Mouse (Mus musculus) neural tube, embryonic 12.5 days (tissue): ENCODE data around the gene Dnah11. TPM values are rescaled to one million over a fixed set of nuclear protein-coding genes. Genes with fewer than 3 reads are reported as not detected.

Source experiments
- ATAC-seq: fragments of 200-750 bp; cut with Nextera tagmentation; 2 replicates; pipeline ENCODE4 v1.8.0; 2017; ENCODE audit warnings: low read depth, mild to moderate bottlenecking, moderate TSS enrichment, moderate library complexity; ENCODE audit not compliant: low FRiP score
- H3K27ac ChIP-seq: fragments of 300-500 bp; sonication (generic); 2 replicates; pipeline ENCODE4 v1.5.1; 2016
- H3K27me3 ChIP-seq: fragments of 300-500 bp; sonication (generic); replicated peaks from 2 replicates; pipeline ENCODE4 v1.6.1; 2016; ENCODE audit warnings: mild to moderate bottlenecking
- H3K36me3 ChIP-seq: fragments of 300-500 bp; sonication (generic); 2 replicates; pipeline ENCODE4 v1.6.1; 2016; ENCODE audit warnings: mild to moderate bottlenecking
- H3K4me1 ChIP-seq: fragments of 300-500 bp; sonication (generic); 2 replicates; pipeline ENCODE4 v1.6.1; 2016
- H3K4me2 ChIP-seq: fragments of 300-500 bp; sonication (generic); replicated peaks from 2 replicates; pipeline ENCODE4 v1.6.1; 2016; ENCODE audit warnings: mild to moderate bottlenecking
- H3K4me3 ChIP-seq: fragments of 300-500 bp; sonication (generic); 2 replicates; pipeline ENCODE4 v1.5.1; 2016
- H3K9ac ChIP-seq: fragments of 300-500 bp; sonication (generic); 2 replicates; pipeline ENCODE4 v1.6.1; 2016; ENCODE audit warnings: mild to moderate bottlenecking
- H3K9me3 ChIP-seq: fragments of 300-500 bp; sonication (generic); 2 replicates; pipeline ENCODE4 v1.6.1; 2016; ENCODE audit warnings: mild to moderate bottlenecking
- WGBS: fragments of 180-500 bp; shearing (Covaris S2); methylation state at CpG from one replicate; pipeline ENCODE4 v1.1.7; 2016; 5-methylcytosine and 5-hydroxymethylcytosine counted together
- polyA plus RNA-seq: library from polyadenylated mRNA; unstranded; fragments of >200 nt; fragmentation: Nextera tagmentation; extraction: Ambion mirVana; gene quantifications from 2 replicates; pipeline ENCODE4 v1.2.1, GENCODE M21; 2016

Dnah11 gene
- polyA plus RNA-seq, 1 experiment from 2014 or later = 0.22 TPM

DNA sequence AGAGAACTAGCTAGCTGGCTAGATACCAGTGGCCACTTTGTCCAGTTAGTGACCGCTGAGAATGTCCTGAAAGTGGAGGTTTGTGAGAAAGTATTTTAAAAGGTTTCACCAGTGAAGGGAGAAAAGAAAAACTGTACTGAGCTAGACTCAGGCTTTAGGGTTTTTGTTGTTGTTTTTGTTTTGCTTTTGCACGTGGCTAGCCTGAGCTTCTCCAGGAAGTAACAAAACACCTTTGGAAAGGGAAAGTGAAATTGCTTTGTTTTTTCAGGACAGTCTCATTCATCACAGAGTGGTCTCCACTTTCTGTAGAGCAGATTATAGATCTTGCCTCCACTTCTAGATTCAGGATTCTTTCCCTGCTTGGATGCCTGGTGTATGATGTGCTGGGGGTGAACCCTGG lies 353.9 kb downstream of the Dnah11 start:
- Histone ChIP-seq H3K4me3 (no peak overlapping the region), H3K27ac (no peak overlapping the region)

DNA sequence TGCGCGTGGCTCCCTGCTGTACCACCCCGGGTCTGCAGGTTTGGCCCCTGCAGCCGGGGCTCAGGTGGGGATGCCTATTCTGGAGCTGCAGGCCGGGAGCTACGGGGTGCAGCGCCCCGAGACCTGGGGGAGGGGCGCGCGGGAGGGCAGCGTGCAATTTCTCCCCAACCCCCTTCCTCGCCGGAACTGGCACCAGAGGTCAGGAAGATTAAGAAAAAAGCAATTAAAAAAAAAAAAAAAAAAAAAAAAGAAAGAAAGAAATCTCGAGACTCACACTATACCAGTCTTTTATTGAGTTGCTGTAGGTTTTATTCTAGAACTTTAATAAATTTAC lies 354.8 kb downstream of the Dnah11 start:
- Histone ChIP-seq H3K27ac (no peak overlapping the region), H3K27me3 (peaks cover 7% of the 10 kb centered on the region; the same call in 1 of the 2 replicates), H3K9ac (peak overlapping the region; percentile 74), H3K9me3 (no peaks in the 10 kb centered on the region), H3K4me2 (peak overlapping the region; percentile 99), H3K4me1 (peaks cover 4% of the 10 kb centered on the region; the same call in 1 of the 2 replicates), H3K4me3 (peak overlapping the region; percentile 72), H3K36me3 (no peaks in the 10 kb centered on the region)
- under 1% methylated on average over 15 of the region's 15 CpGs for WGBS
- ATAC-seq = no peak

More for the DNA sequence above, 353.9 kb downstream of the Dnah11 start:
- H3K4me1 ChIP-seq = peaks cover 4% of the 10 kb centered on the region; the same call in 1 of the 2 replicates
- peaks cover 7% of the 10 kb centered on the region; the same call in 1 of the 2 replicates for H3K27me3 ChIP-seq
- H3K4me2 ChIP-seq = peak overlapping the region; percentile 99
- H3K9ac ChIP-seq = no peak overlapping the region
- H3K36me3 ChIP-seq = no peaks in the 10 kb centered on the region
- no peaks in the 10 kb centered on the region for H3K9me3 ChIP-seq
- WGBS = 28% methylated on average over 2 of the region's 2 CpGs
- ATAC-seq = no peak

DNA sequence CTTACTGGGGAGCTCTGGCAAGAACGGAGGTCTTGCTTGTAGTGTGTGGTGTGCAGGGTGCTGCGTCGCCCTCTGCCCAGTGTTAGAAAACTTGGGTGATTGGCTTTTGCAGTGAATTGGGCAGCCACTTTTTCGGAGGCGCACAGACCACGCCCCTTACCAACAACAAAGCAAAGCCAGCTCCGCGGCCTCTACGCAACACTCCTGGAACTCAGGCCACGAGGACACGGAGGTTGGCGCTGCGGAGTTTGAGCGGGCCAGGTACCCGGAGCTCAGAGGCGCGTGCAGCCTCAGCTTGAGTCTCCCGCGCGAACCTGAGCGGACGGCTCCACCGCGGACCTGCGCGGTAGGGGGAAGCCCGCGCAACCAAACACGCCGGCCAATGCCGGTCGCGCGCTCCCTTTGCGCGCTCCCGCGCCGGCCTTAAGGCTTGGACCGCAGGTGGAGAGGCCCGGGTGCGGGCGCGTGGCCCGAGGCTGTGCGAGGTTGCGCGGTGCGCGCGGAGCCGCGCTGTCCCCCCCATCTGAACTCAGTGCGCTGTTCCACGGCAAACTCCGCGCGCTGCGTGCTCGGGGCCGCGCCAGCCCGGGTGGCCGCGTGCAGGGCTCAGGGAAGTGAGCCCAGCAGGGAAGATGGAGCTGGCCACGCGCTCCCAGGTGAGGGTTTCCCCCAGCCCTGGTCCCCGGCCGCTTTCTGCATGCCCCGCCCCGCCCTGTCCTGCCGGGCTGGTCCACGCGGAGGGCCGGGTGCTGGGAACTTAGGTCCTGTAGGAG lies 355.4 kb downstream of the Dnah11 start:
- peaks cover 7% of the 10 kb centered on the region; the same call in 1 of the 2 replicates for H3K27me3 ChIP-seq
- H3K4me3 ChIP-seq = peak overlapping the region; percentile 72
- H3K4me2 ChIP-seq = peak overlapping the region; percentile 99
- H3K36me3 ChIP-seq = no peaks in the 10 kb centered on the region
- H3K9ac ChIP-seq = peak overlapping the region; percentile 74
- WGBS = under 1% methylated on average over 75 of the region's 75 CpGs
- ATAC-seq = peak; percentile 93
- no peaks in the 10 kb centered on the region for H3K9me3 ChIP-seq
- H3K27ac ChIP-seq = no peak overlapping the region
- peaks cover 4% of the 10 kb centered on the region; the same call in 1 of the 2 replicates for H3K4me1 ChIP-seq

DNA sequence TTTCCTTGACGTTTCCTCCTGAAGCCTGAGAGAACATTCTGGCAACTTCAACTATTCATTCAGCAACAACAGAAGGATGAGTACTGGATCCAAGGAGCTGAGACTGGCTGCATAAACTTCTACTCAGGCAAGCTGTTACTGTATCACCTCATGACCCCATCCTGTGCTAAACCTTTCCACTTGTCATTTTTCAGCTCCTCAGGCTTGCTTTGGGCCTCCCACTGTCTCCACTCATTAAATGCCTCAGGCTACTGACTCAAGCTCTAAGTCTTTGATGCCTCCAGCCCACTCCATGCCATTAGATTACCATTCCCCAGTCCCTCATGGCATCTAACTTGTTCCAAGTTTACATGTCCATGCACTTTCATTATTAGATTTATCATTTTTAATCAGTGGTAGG lies 356.2 kb downstream of the Dnah11 start:
- no peak for ATAC-seq
- 89% methylated on average over 1 of the region's 1 CpGs for WGBS
- H3K4me3 ChIP-seq = no peak overlapping the region
- H3K36me3 ChIP-seq = no peaks in the 10 kb centered on the region
- no peak overlapping the region for H3K9ac ChIP-seq
- H3K4me2 ChIP-seq = no peak overlapping the region
- H3K9me3 ChIP-seq = no peaks in the 10 kb centered on the region
- H3K4me1 ChIP-seq = peaks cover 4% of the 10 kb centered on the region; the same call in 1 of the 2 replicates
- H3K27ac ChIP-seq = no peak overlapping the region
- peaks cover 7% of the 10 kb centered on the region; the same call in 1 of the 2 replicates for H3K27me3 ChIP-seq

DNA sequence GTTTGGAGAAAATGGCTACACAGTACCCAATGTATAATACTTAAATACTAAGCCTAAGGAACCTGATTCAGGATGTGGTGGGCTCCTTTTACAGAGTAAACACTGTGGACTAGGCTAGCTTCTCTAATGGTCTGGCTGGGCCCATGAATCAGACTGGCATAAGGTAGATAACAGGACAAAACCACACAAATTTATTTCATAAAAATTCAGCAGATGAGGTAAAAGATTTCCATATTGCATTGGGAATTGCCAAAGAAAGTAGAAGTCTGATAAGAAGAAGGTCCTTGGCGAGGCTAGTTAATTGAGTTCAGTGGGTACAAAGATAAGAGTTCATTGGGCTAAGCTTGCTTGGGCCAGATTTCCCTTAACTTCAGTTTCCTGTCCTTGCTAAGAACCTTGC lies 358.1 kb downstream of the Dnah11 start:
- no peak overlapping the region for H3K9ac ChIP-seq
- H3K4me1 ChIP-seq = peaks cover 4% of the 10 kb centered on the region; the same call in 1 of the 2 replicates
- H3K27ac ChIP-seq = no peak overlapping the region
- H3K36me3 ChIP-seq = no peaks in the 10 kb centered on the region
- no peak for ATAC-seq
- H3K9me3 ChIP-seq = no peaks in the 10 kb centered on the region
- H3K4me3 ChIP-seq = no peak overlapping the region
- peaks cover 10% of the 10 kb centered on the region; the same call in 1 of the 2 replicates for H3K27me3 ChIP-seq
- H3K4me2 ChIP-seq = no peak overlapping the region
- 86% methylated on average over 1 of the region's 1 CpGs for WGBS

DNA sequence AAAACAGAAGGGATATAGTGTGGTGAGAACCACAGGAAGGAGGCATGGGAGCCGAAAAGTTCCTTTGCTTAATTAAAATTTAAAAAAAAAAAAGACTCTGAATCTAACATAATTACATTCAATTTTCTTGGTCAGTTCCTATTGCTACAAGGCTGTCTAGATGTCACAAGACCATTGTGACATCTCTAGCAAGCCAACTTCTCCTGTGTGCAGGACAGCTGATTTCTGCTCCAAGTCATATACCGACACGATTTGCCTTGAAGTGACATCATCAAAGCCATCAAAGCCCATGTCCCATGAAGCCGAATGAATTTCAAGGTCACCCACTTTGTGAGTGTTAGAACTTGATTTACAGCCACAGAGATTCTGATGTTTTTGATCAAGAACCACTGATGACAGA lies 361.5 kb downstream of the Dnah11 start:
- no peak for ATAC-seq
- no peak overlapping the region for H3K4me2 ChIP-seq
- H3K9me3 ChIP-seq = no peaks in the 10 kb centered on the region
- H3K27me3 ChIP-seq = peaks cover 4% of the 10 kb centered on the region; the same call in 1 of the 2 replicates
- no peak overlapping the region for H3K27ac ChIP-seq
- no peak overlapping the region for H3K4me3 ChIP-seq
- H3K9ac ChIP-seq = no peak overlapping the region
- WGBS = 87% methylated on average over 4 of the region's 4 CpGs
- H3K4me1 ChIP-seq = no peaks in the 10 kb centered on the region
- H3K36me3 ChIP-seq = no peaks in the 10 kb centered on the region

DNA sequence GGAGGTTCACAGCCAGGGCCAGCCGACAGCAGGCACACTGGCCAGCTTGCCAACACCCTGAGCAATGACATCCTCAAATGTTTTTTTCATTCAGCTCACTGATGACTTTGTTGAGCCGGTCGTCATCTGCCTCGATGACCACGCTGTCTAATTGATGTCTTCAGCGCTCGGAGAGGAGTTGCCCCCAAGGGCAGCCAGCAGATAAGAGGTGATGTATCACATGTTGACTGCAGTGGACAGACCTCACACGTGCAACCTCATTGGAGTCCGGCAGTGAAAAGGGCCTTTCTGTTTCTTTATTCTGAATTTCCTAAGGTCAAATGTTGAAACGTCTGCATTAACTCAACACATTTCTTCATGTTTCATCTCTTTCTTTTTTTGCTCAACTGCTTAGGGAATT lies 363.5 kb downstream of the Dnah11 start:
- Histone ChIP-seq H3K9me3 (no peaks in the 10 kb centered on the region), H3K27ac (no peak overlapping the region), H3K4me2 (no peak overlapping the region), H3K9ac (no peak overlapping the region), H3K4me3 (no peak overlapping the region), H3K4me1 (no peaks in the 10 kb centered on the region), H3K36me3 (no peaks in the 10 kb centered on the region), H3K27me3 (0 out of 2 replicates have a peak, but pooled peaks cover 4% of the 10 kb centered on the region)
- no peak for ATAC-seq
- 58% methylated on average over 10 of the region's 10 CpGs for WGBS

DNA sequence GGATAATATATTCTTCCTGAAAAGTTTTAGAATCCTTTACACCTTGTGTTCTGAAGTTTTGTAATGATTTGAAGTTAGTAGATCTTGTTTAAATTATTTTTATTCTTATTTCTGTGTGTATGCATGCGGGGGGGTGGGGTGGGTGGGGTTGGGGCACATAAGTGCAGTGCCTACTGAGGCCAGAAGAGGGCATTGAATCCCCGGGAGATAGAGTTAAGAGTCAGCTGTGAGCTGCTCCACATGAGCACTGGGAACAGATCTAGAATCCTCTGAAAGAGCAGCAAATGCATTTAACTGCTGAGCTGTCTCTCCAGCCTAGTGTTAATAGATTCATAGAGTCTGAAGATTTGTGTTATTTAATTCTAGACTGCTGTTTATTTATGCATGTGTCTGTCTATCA lies 364.2 kb downstream of the Dnah11 start:
- no peaks in the 10 kb centered on the region for H3K4me1 ChIP-seq
- WGBS = 85% methylated on average over 2 of the region's 2 CpGs
- no peak for ATAC-seq
- H3K4me3 ChIP-seq = no peak overlapping the region
- no peaks in the 10 kb centered on the region for H3K9me3 ChIP-seq
- H3K27ac ChIP-seq = no peak overlapping the region
- H3K9ac ChIP-seq = no peak overlapping the region
- no peak overlapping the region for H3K4me2 ChIP-seq
- 0 out of 2 replicates have a peak, but pooled peaks cover 4% of the 10 kb centered on the region for H3K27me3 ChIP-seq
- no peaks in the 10 kb centered on the region for H3K36me3 ChIP-seq

DNA sequence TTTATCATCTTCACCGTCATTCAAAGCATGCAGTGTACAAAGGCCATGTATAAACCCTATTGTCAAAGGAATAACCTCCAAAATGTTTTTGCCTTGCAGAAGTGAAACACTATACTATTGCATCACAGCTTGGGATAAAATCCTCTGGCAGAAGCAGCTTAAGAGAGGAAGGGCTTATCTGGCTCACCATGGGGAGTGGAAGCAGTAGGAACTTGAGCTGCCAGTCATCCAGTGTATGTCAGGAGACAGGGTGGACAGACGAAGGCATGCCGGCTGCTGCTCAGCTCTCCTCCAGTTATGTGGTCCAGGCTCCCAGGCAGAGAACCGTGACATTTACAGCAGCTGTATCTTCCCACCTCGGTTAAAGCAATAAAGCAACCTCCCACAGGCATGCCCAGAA lies 366.7 kb downstream of the Dnah11 start:
- no peak for ATAC-seq
- no peak overlapping the region for H3K27ac ChIP-seq
- 0 out of 2 replicates have a peak, but pooled peaks cover 4% of the 10 kb centered on the region for H3K27me3 ChIP-seq
- 32% methylated on average over 5 of the region's 5 CpGs for WGBS
- no peaks in the 10 kb centered on the region for H3K36me3 ChIP-seq
- no peak overlapping the region for H3K4me3 ChIP-seq
- H3K9ac ChIP-seq = no peak overlapping the region
- H3K4me1 ChIP-seq = no peaks in the 10 kb centered on the region
- no peaks in the 10 kb centered on the region for H3K9me3 ChIP-seq
- no peak overlapping the region for H3K4me2 ChIP-seq

DNA sequence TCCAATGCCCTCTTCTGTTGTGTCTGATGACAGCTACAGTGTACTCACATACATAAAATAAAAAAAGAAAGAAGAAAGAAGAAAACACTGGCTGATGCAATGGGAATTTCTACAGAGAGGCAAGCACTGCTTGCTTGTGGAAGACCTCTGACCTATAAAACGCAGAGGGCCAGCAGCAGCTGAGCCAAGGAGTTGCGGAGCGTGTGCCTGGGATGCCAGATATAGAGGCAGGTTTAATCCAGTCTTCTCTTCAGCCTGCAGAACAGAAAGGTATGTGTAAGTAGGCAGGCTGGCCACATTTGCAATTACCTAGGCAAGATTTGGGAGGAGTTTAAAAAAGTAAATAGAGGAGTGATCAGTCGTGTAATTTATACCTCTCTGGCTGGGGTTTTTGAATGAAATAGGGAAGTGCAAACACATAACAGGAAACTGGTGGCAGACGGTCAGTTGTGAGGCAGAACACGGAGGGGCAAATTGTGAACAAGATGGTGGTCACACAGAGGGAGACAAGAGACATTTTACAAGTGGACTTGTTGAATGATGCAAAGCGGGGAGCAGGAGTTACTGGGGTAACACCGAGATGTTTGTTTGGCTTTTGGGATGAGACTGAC lies 367.4 kb downstream of the Dnah11 start:
- WGBS = 85% methylated on average over 8 of the region's 8 CpGs
- Histone ChIP-seq H3K4me3 (no peak overlapping the region), H3K9ac (no peak overlapping the region), H3K27me3 (0 out of 2 replicates have a peak, but pooled peaks cover 3% of the 10 kb centered on the region), H3K27ac (no peak overlapping the region), H3K4me1 (no peaks in the 10 kb centered on the region), H3K4me2 (no peak overlapping the region), H3K9me3 (no peaks in the 10 kb centered on the region), H3K36me3 (no peaks in the 10 kb centered on the region)
- no peak for ATAC-seq

DNA sequence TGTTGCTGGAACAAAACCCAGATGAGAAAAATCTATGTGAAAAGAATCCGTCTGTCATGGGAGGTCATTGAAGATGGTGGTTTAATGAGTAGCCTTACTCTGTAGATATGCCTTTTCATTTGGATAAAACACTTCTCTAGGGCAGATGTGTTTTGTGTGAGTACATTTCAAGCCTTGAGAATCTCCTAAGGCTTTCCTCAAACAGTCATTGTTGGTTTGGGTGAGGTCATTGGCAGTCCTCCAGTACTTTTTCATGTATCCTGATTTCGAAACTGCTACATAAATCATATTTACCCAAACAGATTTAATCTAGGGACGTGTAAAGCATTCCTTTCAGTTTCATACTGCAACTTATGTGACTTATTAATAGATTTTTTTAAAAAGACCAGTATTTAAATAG lies 370.5 kb downstream of the Dnah11 start:
- no peak for ATAC-seq
- H3K27ac ChIP-seq = no peak overlapping the region
- WGBS = 87% methylated on average over 3 of the region's 3 CpGs

More for the DNA sequence above, 370.5 kb downstream of the Dnah11 start:
- no peak overlapping the region for H3K9ac ChIP-seq
- H3K27me3 ChIP-seq = no peaks in the 10 kb centered on the region
- H3K4me3 ChIP-seq = no peak overlapping the region
- no peaks in the 10 kb centered on the region for H3K4me1 ChIP-seq
- H3K9me3 ChIP-seq = no peaks in the 10 kb centered on the region
- H3K36me3 ChIP-seq = no peaks in the 10 kb centered on the region
- no peak overlapping the region for H3K4me2 ChIP-seq
